Mouse (Mus musculus) kidney, embryonic 14.5 days (tissue): ENCODE measurements around the gene Dctn2. TPM values are rescaled to one million over a fixed set of nuclear protein-coding genes. Genes with fewer than 3 reads are reported as not detected.
"Not testable (repeated sequence)": the region's sequence is repeated elsewhere in the genome, so short reads cannot be mapped to it uniquely, and the experiment has no call there.

ENCODE experiments used
- ATAC-seq: fragments of 200-750 bp; cut with Nextera tagmentation; 2 replicates; pipeline ENCODE4 v1.8.0; 2017; ENCODE audit warnings: moderate number of reproducible peaks, mild to moderate bottlenecking, moderate TSS enrichment, moderate library complexity; ENCODE audit not compliant: low FRiP score, low TSS enrichment
- H3K27ac ChIP-seq: fragments of 300-500 bp; sonication (generic); 2 replicates; pipeline ENCODE4 v1.5.1; 2014; ENCODE audit warnings: low read depth, mild to moderate bottlenecking, low read length, moderate library complexity, mixed read lengths
- H3K27me3 ChIP-seq: fragments of 300-500 bp; sonication (generic); 2 replicates; pipeline ENCODE4 v1.6.1; 2014; ENCODE audit warnings: mild to moderate bottlenecking, low read length; ENCODE audit not compliant: control insufficient read depth, insufficient read depth
- H3K36me3 ChIP-seq: fragments of 300-500 bp; sonication (generic); 2 replicates; pipeline ENCODE4 v1.6.1; 2014; ENCODE audit warnings: low read length, mixed read lengths; ENCODE audit not compliant: control insufficient read depth, insufficient read depth
- H3K4me1 ChIP-seq: fragments of 300-500 bp; sonication (generic); 2 replicates; pipeline ENCODE4 v1.6.1; 2014; ENCODE audit warnings: low read length, mixed read lengths; ENCODE audit not compliant: control insufficient read depth, insufficient read depth
- H3K4me2 ChIP-seq: fragments of 300-500 bp; sonication (generic); replicated peaks from 2 replicates; pipeline ENCODE4 v1.6.1; 2014; ENCODE audit warnings: low read depth, mild to moderate bottlenecking, low read length
- H3K4me3 ChIP-seq: fragments of 300-500 bp; sonication (generic); 2 replicates; pipeline ENCODE4 v1.5.1; 2014; ENCODE audit warnings: mild to moderate bottlenecking, low read length
- H3K9ac ChIP-seq: fragments of 300-500 bp; sonication (generic); 2 replicates; pipeline ENCODE4 v1.6.1; 2014; ENCODE audit warnings: low read depth, mild to moderate bottlenecking, low read length, moderate library complexity
- H3K9me3 ChIP-seq: fragments of 300-500 bp; sonication (generic); 2 replicates; pipeline ENCODE4 v1.6.1; 2016; ENCODE audit warnings: low read length; ENCODE audit not compliant: control insufficient read depth
- WGBS: fragments of 180-500 bp; shearing (Covaris S2); extraction: QIAGEN DNeasy Blood & Tissue Kit; methylation state at CpG from one replicate; pipeline ENCODE4 v1.1.7; 2014; 5-methylcytosine and 5-hydroxymethylcytosine counted together
- polyA plus RNA-seq: library from polyadenylated mRNA; unstranded; fragments of >200 nt; fragmentation: Nextera tagmentation; extraction: Ambion mirVana; gene quantifications from 2 replicates; pipeline ENCODE4 v1.2.1, GENCODE M21; 2014

The Dctn2 gene
- polyA plus RNA-seq, 1 experiment from 2014 or later: 173 TPM

DNA sequence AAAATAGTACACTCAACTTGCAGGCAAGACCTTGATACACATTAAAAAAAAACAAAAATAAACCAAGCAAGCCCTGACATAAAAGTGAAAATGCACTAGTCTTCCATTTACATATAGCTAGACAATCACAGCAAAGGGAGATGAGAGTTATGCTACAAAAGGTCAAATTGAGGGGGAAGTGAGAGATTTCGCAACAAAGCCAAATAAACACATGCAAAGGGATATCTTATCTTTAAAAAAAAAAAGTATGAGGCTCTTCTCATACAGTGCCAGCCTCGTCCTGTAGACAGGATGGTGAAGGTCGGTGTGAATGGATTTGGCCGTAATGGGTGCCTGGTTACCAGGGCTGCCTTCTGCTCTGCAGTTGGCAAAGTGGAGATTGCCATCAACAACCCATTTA lies 46.7 kb downstream of the Dctn2 start:
- 83% methylated on average over 4 of the region's 4 CpGs for WGBS
- no peak for ATAC-seq

DNA sequence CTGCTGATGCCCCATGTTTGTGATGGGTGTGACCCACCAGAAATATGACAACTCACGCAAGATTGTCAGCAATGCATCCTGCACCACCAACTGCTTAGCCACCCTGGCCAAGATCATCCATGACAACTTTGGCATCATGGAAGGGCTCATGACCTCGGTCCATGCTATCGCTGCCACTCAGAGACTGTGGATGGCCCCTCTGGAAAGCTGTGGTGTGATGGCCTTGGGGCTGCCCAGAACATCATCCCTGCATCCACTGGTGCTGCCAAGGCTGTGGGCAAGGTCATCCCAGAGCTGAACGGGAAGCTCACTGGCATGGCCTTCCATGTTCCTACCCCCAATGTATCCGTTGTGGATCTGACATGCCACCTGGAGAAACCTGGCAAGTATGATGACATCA lies 47.3 kb downstream of the Dctn2 start:
- not testable (repeated sequence) for H3K9me3 ChIP-seq, H3K4me1 ChIP-seq, H3K9ac ChIP-seq, H3K27ac ChIP-seq, H3K27me3 ChIP-seq, H3K4me2 ChIP-seq, H3K4me3 ChIP-seq, ATAC-seq
- peaks cover 11% of the 10 kb centered on the region for H3K36me3 ChIP-seq
- 94% methylated on average over 5 of the region's 5 CpGs for WGBS

More for the DNA sequence above, 46.7 kb downstream of the Dctn2 start:
- H3K4me2 ChIP-seq: no peak overlapping the region
- H3K9me3 ChIP-seq: no peaks in the 10 kb centered on the region
- no peaks in the 10 kb centered on the region for H3K27me3 ChIP-seq
- H3K36me3 ChIP-seq: peaks cover 17% of the 10 kb centered on the region
- no peak overlapping the region for H3K9ac ChIP-seq
- H3K27ac ChIP-seq: no peak overlapping the region
- no peak overlapping the region for H3K4me3 ChIP-seq
- H3K4me1 ChIP-seq: peaks cover 8% of the 10 kb centered on the region

DNA sequence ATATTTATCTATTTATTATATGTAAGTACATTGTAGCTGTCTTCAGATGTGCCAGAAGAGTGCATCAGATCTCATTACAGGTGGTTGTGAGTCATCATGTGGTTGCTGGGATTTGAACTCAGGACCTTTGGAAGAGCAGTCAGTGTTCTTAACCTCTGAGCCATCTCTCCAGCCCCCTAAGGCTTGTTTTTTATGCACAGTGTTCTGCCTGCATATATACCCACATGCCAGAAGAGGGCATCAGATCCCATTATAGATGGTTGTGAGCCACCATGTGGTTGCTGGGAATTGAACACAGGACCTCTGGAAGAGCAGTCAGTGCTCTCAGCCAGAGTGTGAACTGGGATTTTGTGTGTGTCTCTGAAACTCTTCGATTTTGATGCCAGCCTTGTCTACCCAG lies 48.8 kb downstream of the Dctn2 start:
- not testable (repeated sequence) for H3K27ac ChIP-seq, ATAC-seq, H3K9ac ChIP-seq, H3K9me3 ChIP-seq, H3K4me1 ChIP-seq, H3K4me3 ChIP-seq, H3K4me2 ChIP-seq, H3K27me3 ChIP-seq, H3K36me3 ChIP-seq
- 84% methylated on average over 1 of the region's 1 CpGs for WGBS

DNA sequence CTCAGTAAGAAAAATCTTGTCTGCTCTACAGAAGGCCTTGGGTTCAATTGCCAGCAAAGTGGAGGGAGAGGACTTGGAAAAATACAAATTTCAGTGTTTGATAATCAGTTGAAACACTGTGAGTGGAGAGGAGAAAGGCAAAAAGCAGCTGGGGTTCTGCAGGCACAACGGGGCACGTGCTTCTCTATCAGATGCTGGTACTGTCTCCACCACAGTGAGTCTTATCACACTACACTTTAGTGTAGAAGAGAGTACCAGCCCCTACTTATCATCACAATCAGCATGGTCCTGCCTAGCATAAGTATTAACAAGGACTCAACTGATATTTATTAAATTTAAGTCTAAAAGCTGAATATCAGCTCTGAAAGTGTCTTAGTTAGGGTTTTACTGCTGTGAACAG lies 51.1 kb downstream of the Dctn2 start:
- no peak for ATAC-seq
- no peaks in the 10 kb centered on the region for H3K4me1 ChIP-seq
- no peak overlapping the region for H3K9ac ChIP-seq
- no peak overlapping the region for H3K27ac ChIP-seq
- no peaks in the 10 kb centered on the region for H3K9me3 ChIP-seq
- no peaks in the 10 kb centered on the region for H3K27me3 ChIP-seq
- no peaks in the 10 kb centered on the region for H3K36me3 ChIP-seq
- H3K4me3 ChIP-seq: no peak overlapping the region
- no peak overlapping the region for H3K4me2 ChIP-seq
- 82% methylated on average over 2 of the region's 2 CpGs for WGBS

DNA sequence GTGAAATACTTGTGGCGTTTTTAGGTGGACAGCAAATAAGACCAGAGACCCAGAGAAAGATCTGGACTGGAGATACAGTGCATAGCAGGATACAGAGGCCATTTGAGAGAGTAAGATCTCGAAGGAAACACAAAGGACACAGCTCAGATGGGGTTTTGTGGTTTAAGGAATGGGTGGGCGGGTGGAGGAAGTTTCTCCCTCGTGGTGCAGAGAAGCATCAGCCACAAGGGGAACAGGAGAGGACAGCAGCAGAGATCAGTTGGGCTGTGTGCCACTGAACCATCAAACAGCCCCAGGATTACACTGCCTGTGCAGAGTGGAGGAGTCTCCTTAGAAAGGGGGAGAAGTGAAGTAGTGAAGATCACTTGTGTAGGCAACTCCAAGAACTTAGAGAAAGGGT lies 51.8 kb downstream of the Dctn2 start:
- no peaks in the 10 kb centered on the region for H3K36me3 ChIP-seq
- H3K9ac ChIP-seq: no peak overlapping the region
- no peak overlapping the region for H3K27ac ChIP-seq
- H3K9me3 ChIP-seq: no peaks in the 10 kb centered on the region
- H3K27me3 ChIP-seq: no peaks in the 10 kb centered on the region
- H3K4me1 ChIP-seq: no peaks in the 10 kb centered on the region
- 49% methylated on average over 4 of the region's 4 CpGs for WGBS
- H3K4me3 ChIP-seq: no peak overlapping the region
- H3K4me2 ChIP-seq: no peak overlapping the region
- no peak for ATAC-seq

DNA sequence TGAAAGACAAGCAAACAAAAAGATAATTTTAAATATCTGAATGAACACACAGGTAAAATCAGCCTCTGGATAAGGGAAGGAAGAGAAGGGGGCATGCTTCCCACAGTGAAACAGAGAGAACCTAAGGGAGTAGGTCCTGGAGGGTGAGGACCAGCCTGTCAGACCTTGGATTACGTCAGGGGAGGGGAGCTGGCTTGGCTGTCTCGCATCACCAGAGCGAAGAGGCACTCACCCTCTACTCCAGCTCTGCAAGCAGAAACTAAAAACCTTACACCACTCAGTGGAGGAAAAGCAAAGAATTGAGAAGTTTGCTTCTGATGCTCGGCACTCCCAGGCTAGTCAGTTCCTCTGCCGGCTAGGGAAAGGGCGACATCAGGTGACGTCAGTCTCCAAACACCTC lies 53.8 kb downstream of the Dctn2 start:
- H3K4me3 ChIP-seq: no peak overlapping the region
- no peaks in the 10 kb centered on the region for H3K4me1 ChIP-seq
- peaks cover 3% of the 10 kb centered on the region; the same call in 1 of the 2 replicates for H3K27me3 ChIP-seq
- no peak overlapping the region for H3K9ac ChIP-seq
- no peaks in the 10 kb centered on the region for H3K9me3 ChIP-seq
- no peak overlapping the region for H3K4me2 ChIP-seq
- H3K36me3 ChIP-seq: no peaks in the 10 kb centered on the region
- ATAC-seq: peak; percentile 75
- WGBS: 54% methylated on average over 7 of the region's 7 CpGs
- H3K27ac ChIP-seq: no peak overlapping the region

DNA sequence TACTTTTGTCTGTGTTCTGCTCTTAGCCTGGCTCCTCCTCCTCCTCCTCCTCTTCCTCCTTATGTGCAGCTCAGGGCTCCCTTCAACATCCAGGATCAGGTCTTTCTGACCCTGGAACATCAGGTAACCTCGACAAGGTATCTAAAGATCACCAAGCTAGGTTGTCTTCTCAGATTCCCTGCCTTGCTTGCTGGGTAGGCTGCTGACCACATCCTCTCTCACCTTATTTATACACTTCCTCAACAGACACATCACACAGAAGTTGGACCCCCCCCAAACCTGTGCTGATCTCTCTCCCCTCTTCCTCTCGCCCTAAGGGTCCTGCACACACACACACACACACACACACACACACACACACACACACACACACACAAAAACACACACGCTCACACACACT lies 55.5 kb downstream of the Dctn2 start, which contains the start of gene Arhgap9:
Gene Arhgap9, plus strand, starts transcription at position 344 of the 400 bp plus-strand sequence.
- no peak for ATAC-seq
- H3K36me3 ChIP-seq: no peaks in the 10 kb centered on the region
- no peaks in the 10 kb centered on the region for H3K9me3 ChIP-seq
- H3K9ac ChIP-seq: no peak within 1 kb of the TSS
- H3K27me3 ChIP-seq: peaks cover 15% of the 10 kb centered on the region; the same call in 1 of the 2 replicates
- WGBS: 79% methylated on average over 3 of the region's 3 CpGs
- no peak within 1 kb of the TSS for H3K4me3 ChIP-seq
- peaks cover 11% of the 10 kb centered on the region for H3K4me1 ChIP-seq
- no peak within 1 kb of the TSS for H3K4me2 ChIP-seq
- H3K27ac ChIP-seq: no peak within 1 kb of the TSS

DNA sequence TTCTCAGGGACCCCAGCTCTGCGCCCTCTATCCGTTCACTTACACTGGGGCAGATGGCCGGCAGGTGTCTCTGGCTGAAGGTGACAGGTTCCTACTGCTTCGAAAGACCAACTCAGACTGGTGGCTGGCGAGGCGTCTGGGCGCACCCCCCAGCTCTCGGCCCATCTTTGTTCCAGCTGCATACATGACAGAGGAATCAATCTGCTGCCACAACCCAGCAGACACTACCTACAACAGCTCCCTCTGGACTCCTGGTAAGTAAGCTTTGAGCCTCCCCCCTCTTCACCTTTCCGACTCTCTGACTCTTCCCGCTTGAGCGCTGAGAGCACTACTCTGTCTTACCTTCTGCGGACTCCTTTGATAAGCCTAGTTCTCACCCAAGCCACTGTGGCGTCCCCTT lies 56.0 kb downstream of the Dctn2 start:
- WGBS: 69% methylated on average over 13 of the region's 13 CpGs
- Histone ChIP-seq H3K27ac (no peak overlapping the region), H3K27me3 (peaks cover 20% of the 10 kb centered on the region), H3K4me2 (no peak overlapping the region), H3K9me3 (no peaks in the 10 kb centered on the region), H3K36me3 (no peaks in the 10 kb centered on the region), H3K9ac (no peak overlapping the region), H3K4me3 (no peak overlapping the region), H3K4me1 (peaks cover 11% of the 10 kb centered on the region)
- no peak for ATAC-seq

DNA sequence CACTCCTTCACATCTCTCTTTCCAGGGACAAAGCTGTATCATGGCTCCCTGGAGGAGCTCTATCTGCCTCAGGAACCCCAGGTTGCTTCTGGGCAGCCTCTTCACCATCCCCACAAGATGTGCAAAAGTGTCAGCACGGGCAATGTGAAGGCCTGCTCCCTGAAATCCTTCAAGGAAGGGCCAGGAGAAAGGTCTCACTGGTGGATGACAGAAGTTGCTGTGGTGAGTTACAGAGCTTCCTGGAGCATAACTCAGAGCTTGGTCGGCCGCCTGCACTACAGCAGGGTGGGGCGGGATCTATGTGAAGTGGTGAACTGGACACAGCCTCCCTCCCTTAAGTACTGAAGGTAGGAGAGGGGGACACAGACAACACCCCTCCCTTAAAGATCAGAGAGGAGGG lies 56.5 kb downstream of the Dctn2 start:
- no peaks in the 10 kb centered on the region for H3K9me3 ChIP-seq
- peaks cover 11% of the 10 kb centered on the region for H3K4me1 ChIP-seq
- H3K27me3 ChIP-seq: peaks cover 25% of the 10 kb centered on the region
- H3K4me3 ChIP-seq: no peak overlapping the region
- H3K9ac ChIP-seq: no peak overlapping the region
- ATAC-seq: no peak
- 64% methylated on average over 4 of the region's 4 CpGs for WGBS
- no peak overlapping the region for H3K27ac ChIP-seq
- H3K36me3 ChIP-seq: no peaks in the 10 kb centered on the region
- H3K4me2 ChIP-seq: no peak overlapping the region
